Mouse (Mus musculus) heart, postnatal 10 days (tissue): ENCODE results near the gene Gm4922. TPM values are rescaled to one million over a fixed set of nuclear protein-coding genes. Genes with fewer than 3 reads are reported as not detected.

Experiments
- DNase-seq, 2 experiments: peaks; one replicate each; pipeline ENCODE4 v3.0.0; 2021
- intact Hi-C: fragments of 180-260 bp; cut with DNase I; formaldehyde crosslinking; loops from one replicate; pipeline ENCODE4 v1.15.1; 2025
- total RNA-seq, 2 experiments: library from RNA; stranded (reverse); gene quantifications; 2 replicates each; pipeline ENCODE4 v1.2.3; 2021

Gene Gm4922
- total RNA-seq: not detected

GRCm38 (mm10) chr10:18786693-18787092, at the start of gene Gm4922:
TSS of gene Gm4922 (minus strand) at chr10:18786793.
- intact Hi-C loops: no loop called here

GRCm38 (mm10) chr10:18835684-18836479, 49.3 kb upstream of the Gm4922 start:
- peak; percentile 53 to 57 for DNase-seq
- intact Hi-C loops: loop anchor here (1.0 kb wide), 1 partner anchor 68 kb away; no protein-coding TSS in a partner anchor

More at GRCm38 (mm10) chr10:18786693-18787092, at the start of gene Gm4922:
- DNase-seq: no peak

GRCm38 (mm10) chr10:18834389-18834788, 47.8 kb upstream of the Gm4922 start:
- intact Hi-C loops: no loop called here
- no peak for DNase-seq

GRCm38 (mm10) chr10:18831823-18832222, 45.2 kb upstream of the Gm4922 start:
- DNase-seq: no peak
- intact Hi-C loops: no loop called here

- intact Hi-C loops: no loop called here
- no peak for DNase-seq
These were observed 43.8 kb upstream of the Gm4922 start for GRCm38 (mm10) chr10:18830359-18830758.

GRCm38 (mm10) chr10:18827936-18828335, 41.3 kb upstream of the Gm4922 start:
- intact Hi-C loops: no loop called here
- DNase-seq: no peak

GRCm38 (mm10) chr10:18826107-18826506, 39.5 kb upstream of the Gm4922 start:
- intact Hi-C loops: no loop called here
- DNase-seq: no peak

GRCm38 (mm10) chr10:18825143-18825542, 38.5 kb upstream of the Gm4922 start:
- DNase-seq: no peak
- intact Hi-C loops: no loop called here

GRCm38 (mm10) chr10:18816560-18816959, 30.0 kb upstream of the Gm4922 start:
- peak; percentile 81 to 84 for DNase-seq
- intact Hi-C loops: no loop called here

GRCm38 (mm10) chr10:18811751-18812150, 25.2 kb upstream of the Gm4922 start:
- intact Hi-C loops: no loop called here
- DNase-seq: no peak

- intact Hi-C loops: no loop called here
- DNase-seq: no peak
These were observed 3.5 kb upstream of the Gm4922 start for GRCm38 (mm10) chr10:18790063-18790462.

- intact Hi-C loops: no loop called here
- no peak for DNase-seq
These were observed 2.0 kb upstream of the Gm4922 start for GRCm38 (mm10) chr10:18788601-18789000.

- intact Hi-C loops: no loop called here
- no peak for DNase-seq
These were observed 9.0 kb downstream of the Gm4922 start for GRCm38 (mm10) chr10:18777546-18777945.

- peak; percentile 51 to 57 for DNase-seq
- intact Hi-C loops: no loop called here
These were observed 13.9 kb downstream of the Gm4922 start for GRCm38 (mm10) chr10:18772537-18773179.

- no peak for DNase-seq
- intact Hi-C loops: no loop called here
These were observed 16.7 kb downstream of the Gm4922 start for GRCm38 (mm10) chr10:18769909-18770308.

- intact Hi-C loops: loop anchor here (1.0 to 2.0 kb wide), 2 partner anchors 80 to 147 kb away; no protein-coding TSS in a partner anchor
- peak; percentile 37 to 72 for DNase-seq
These were observed 26.4 kb downstream of the Gm4922 start for GRCm38 (mm10) chr10:18760241-18760640.

GRCm38 (mm10) chr10:18750057-18750456, 36.5 kb downstream of the Gm4922 start:
- intact Hi-C loops: no loop called here
- no peak for DNase-seq

- peak; percentile 67 to 68 for DNase-seq
- intact Hi-C loops: no loop called here
These were observed 43.1 kb downstream of the Gm4922 start, which contains the start of gene Arfgef3 for GRCm38 (mm10) chr10:18743286-18744142. TSS of gene Arfgef3 (minus strand) at chr10:18743949.

GRCm38 (mm10) chr10:18742086-18742485, 44.5 kb downstream of the Gm4922 start:
- no peak for DNase-seq
- intact Hi-C loops: no loop called here

- intact Hi-C loops: no loop called here
- no peak for DNase-seq
These were observed 45.6 kb downstream of the Gm4922 start for GRCm38 (mm10) chr10:18741024-18741423.
